Mouse (Mus musculus) kidney, postnatal 0 days (tissue): Measurements from ENCODE around the gene Iffo2. TPM values are rescaled to one million over a fixed set of nuclear protein-coding genes. Genes with fewer than 3 reads are reported as not detected.
A peak's percentile ranks its signal among the peaks of the same experiment; 100 is the strongest.

Experiments
- ATAC-seq: fragments of 200-750 bp; cut with Nextera tagmentation; replicated peaks from 2 replicates; pipeline ENCODE4 v1.8.0; 2017; ENCODE audit warnings: low read depth, moderate number of reproducible peaks, moderate TSS enrichment, moderate library complexity; ENCODE audit not compliant: low FRiP score
- DNase-seq: peaks from one replicate; pipeline ENCODE4 v3.0.0-alpha.2; 2016; ENCODE audit warnings: low spot score
- H3K27ac ChIP-seq: fragments of 300-500 bp; sonication (generic); 2 replicates; pipeline ENCODE4 v1.5.1; 2014; ENCODE audit warnings: mild to moderate bottlenecking
- H3K27me3 ChIP-seq: fragments of 300-500 bp; sonication (generic); 2 replicates; pipeline ENCODE4 v1.6.1; 2014; ENCODE audit warnings: low read length, mixed read lengths; ENCODE audit not compliant: insufficient read depth
- H3K36me3 ChIP-seq: fragments of 300-500 bp; sonication (generic); 2 replicates; pipeline ENCODE4 v1.6.1; 2014; ENCODE audit warnings: low read length, mixed read lengths; ENCODE audit not compliant: insufficient read depth
- H3K4me1 ChIP-seq: fragments of 300-500 bp; sonication (generic); replicated peaks from 2 replicates; pipeline ENCODE4 v1.6.1; 2014; ENCODE audit warnings: antibody characterized with exemption, low read length, mixed read lengths; ENCODE audit not compliant: insufficient read depth
- H3K4me2 ChIP-seq: fragments of 300-500 bp; sonication (generic); 2 replicates; pipeline ENCODE4 v1.6.1; 2014; ENCODE audit warnings: mild to moderate bottlenecking, low read length, moderate library complexity, mixed read lengths
- H3K4me3 ChIP-seq: fragments of 300-500 bp; sonication (generic); replicated peaks from 2 replicates; pipeline ENCODE4 v1.5.1; 2014; ENCODE audit warnings: low read depth, low read length
- H3K9ac ChIP-seq: fragments of 300-500 bp; sonication (generic); 2 replicates; pipeline ENCODE4 v1.6.1; 2014; ENCODE audit warnings: low read depth, low read length
- H3K9me3 ChIP-seq: fragments of 300-500 bp; sonication (generic); replicated peaks from 2 replicates; pipeline ENCODE4 v1.6.1; 2016; ENCODE audit warnings: low read length, inconsistent platforms, mixed read lengths
- CTCF ChIP-seq: IDR thresholded peaks from 2 replicates; pipeline ENCODE4 v1.5.1; 2016; ENCODE audit warnings: antibody characterized with exemption, low read depth, mild to moderate bottlenecking, moderate library complexity
- WGBS: fragments of 180-500 bp; shearing (Covaris S2); extraction: QIAGEN DNeasy Blood & Tissue Kit; methylation state at CpG from one replicate; pipeline ENCODE4 v1.1.7; 2014; 5-methylcytosine and 5-hydroxymethylcytosine counted together
- polyA plus RNA-seq: library from polyadenylated mRNA; unstranded; fragments of >200 nt; fragmentation: Nextera tagmentation; extraction: Ambion mirVana; gene quantifications from 2 replicates; pipeline ENCODE4 v1.2.1, GENCODE M21; 2015

Iffo2 gene
- polyA plus RNA-seq, 1 experiment from 2014 or later, result 4.8 TPM

- Histone ChIP-seq H3K9me3 (no peaks in the 10 kb centered on the region), H3K36me3 (no peaks in the 10 kb centered on the region), H3K9ac (no peak overlapping the region), H3K4me1 (peaks cover 63% of the 10 kb centered on the region), H3K27ac (no peak overlapping the region), H3K4me2 (no peak overlapping the region), H3K4me3 (no peak overlapping the region), H3K27me3 (no peaks in the 10 kb centered on the region)
- ATAC-seq (no peak), DNase-seq (no peak)
- 73% methylated on average over 11 of the region's 11 CpGs for WGBS
- no peak for TF ChIP-seq CTCF
Observed at GRCm38 (mm10) chr4:139583629-139584245, 53.4 kb downstream of the Iffo2 start.

- Histone ChIP-seq H3K27me3 (no peaks in the 10 kb centered on the region), H3K36me3 (no peaks in the 10 kb centered on the region), H3K27ac (no peak overlapping the region), H3K9ac (no peak overlapping the region), H3K4me2 (no peak overlapping the region), H3K4me1 (peaks cover 59% of the 10 kb centered on the region), H3K9me3 (no peaks in the 10 kb centered on the region), H3K4me3 (no peak overlapping the region)
- WGBS, result 76% methylated on average over 11 of the region's 11 CpGs
- no peak for TF ChIP-seq CTCF
- DNase-seq, result no peak
- ATAC-seq, result no peak
Observed at GRCm38 (mm10) chr4:139584704-139585103, 54.4 kb downstream of the Iffo2 start.

- DNase-seq (no peak), ATAC-seq (0 out of 2 replicates have a peak, but pooled peaks have one; percentile 8)
- H3K27ac ChIP-seq, result no peak overlapping the region
- 56% methylated on average over 7 of the region's 7 CpGs for WGBS
- H3K4me3 ChIP-seq, result no peak overlapping the region
- H3K4me1 ChIP-seq, result peaks cover 57% of the 10 kb centered on the region
- H3K9me3 ChIP-seq, result no peaks in the 10 kb centered on the region
- TF ChIP-seq CTCF, result no peak
- no peak overlapping the region for H3K4me2 ChIP-seq
- H3K36me3 ChIP-seq, result no peaks in the 10 kb centered on the region
- H3K27me3 ChIP-seq, result no peaks in the 10 kb centered on the region
- no peak overlapping the region for H3K9ac ChIP-seq
Observed at GRCm38 (mm10) chr4:139585713-139586112, 55.4 kb downstream of the Iffo2 start.

GRCm38 (mm10) chr4:139587370-139587769 lies 57.0 kb downstream of the Iffo2 start:
- H3K4me1 ChIP-seq, result peaks cover 41% of the 10 kb centered on the region
- 0 out of 2 replicates have a peak, but pooled peaks have one; percentile 18 for ATAC-seq
- 58% methylated on average over 4 of the region's 4 CpGs for WGBS

GRCm38 (mm10) chr4:139587773-139588172 lies 57.4 kb downstream of the Iffo2 start:
- no peak for TF ChIP-seq CTCF
- Histone ChIP-seq H3K36me3 (no peaks in the 10 kb centered on the region), H3K9me3 (no peaks in the 10 kb centered on the region), H3K4me2 (no peak overlapping the region), H3K27ac (0 out of 2 replicates have a peak overlapping the region, but pooled peaks have one; percentile 10), H3K9ac (no peak overlapping the region), H3K4me1 (peaks cover 37% of the 10 kb centered on the region), H3K4me3 (no peak overlapping the region), H3K27me3 (no peaks in the 10 kb centered on the region)
- ATAC-seq (no peak), DNase-seq (no peak)
- WGBS, result 66% methylated on average over 4 of the region's 4 CpGs

More at GRCm38 (mm10) chr4:139587370-139587769, 57.0 kb downstream of the Iffo2 start:
- 0 out of 2 replicates have a peak overlapping the region, but pooled peaks have one; percentile 10 for H3K27ac ChIP-seq
- no peak for TF ChIP-seq CTCF
- H3K9ac ChIP-seq, result no peak overlapping the region
- H3K4me3 ChIP-seq, result no peak overlapping the region
- DNase-seq, result no peak
- H3K9me3 ChIP-seq, result no peaks in the 10 kb centered on the region
- no peaks in the 10 kb centered on the region for H3K36me3 ChIP-seq
- H3K27me3 ChIP-seq, result no peaks in the 10 kb centered on the region
- no peak overlapping the region for H3K4me2 ChIP-seq

GRCm38 (mm10) chr4:139589351-139590027 lies 59.1 kb downstream of the Iffo2 start:
- WGBS, result 60% methylated on average over 5 of the region's 5 CpGs
- peaks cover 37% of the 10 kb centered on the region for H3K4me1 ChIP-seq

More at GRCm38 (mm10) chr4:139589351-139590027, 59.1 kb downstream of the Iffo2 start:
- Histone ChIP-seq H3K27me3 (no peaks in the 10 kb centered on the region), H3K4me2 (no peak overlapping the region), H3K9ac (no peak overlapping the region), H3K4me3 (no peak overlapping the region), H3K9me3 (no peaks in the 10 kb centered on the region), H3K27ac (no peak overlapping the region), H3K36me3 (no peaks in the 10 kb centered on the region)
- TF ChIP-seq CTCF, result no peak
- DNase-seq, result no peak
- no peak for ATAC-seq
